Mouse (Mus musculus) left cerebral cortex, postnatal 25 days (tissue): ENCODE measurements at regions not wholly inside any gene's neighbourhood (a gene's known extent, or its start where the extent isn't known, plus 50 kb on each side); places are given as distances from the start of the nearest gene placed in this dataset.

ENCODE experiments used
- DNase-seq, 2 experiments: peaks; one replicate each; pipeline ENCODE4 v3.0.0; 2022; ENCODE audit warnings: low spot score in 2 of 2, mixed read lengths in 1 of 2
- intact Hi-C: fragments of 180-260 bp; cut with DNase I; formaldehyde crosslinking; loops from one replicate; pipeline ENCODE4 v1.15.1; 2025

- DNase-seq = no peak
- intact Hi-C loops = no loop called here
Measured at GRCm38 (mm10) chr13:37636363-37636762, 141.8 kb upstream of the Rreb1 start.

- intact Hi-C loops = no loop called here
- no peak for DNase-seq
Measured at GRCm38 (mm10) chr13:37637151-37637550, 141.0 kb upstream of the Rreb1 start.

- DNase-seq = no peak
- intact Hi-C loops = no loop called here
Measured at GRCm38 (mm10) chr13:37638071-37638511, 140.1 kb upstream of the Rreb1 start.

- DNase-seq = peak; percentile 6 to 43
- intact Hi-C loops = no loop called here
Measured at GRCm38 (mm10) chr13:37642410-37643093, 135.6 kb upstream of the Rreb1 start.

- no peak for DNase-seq
- intact Hi-C loops = no loop called here
Measured at GRCm38 (mm10) chr13:37644751-37645181, 133.4 kb upstream of the Rreb1 start.

- no peak for DNase-seq
- intact Hi-C loops = no loop called here
Measured at GRCm38 (mm10) chr13:37649467-37650080, 128.6 kb upstream of the Rreb1 start.

GRCm38 (mm10) chr13:37651221-37651946 lies 126.8 kb upstream of the Rreb1 start:
- no peak for DNase-seq
- intact Hi-C loops = no loop called here

GRCm38 (mm10) chr13:37654651-37655050 lies 123.5 kb upstream of the Rreb1 start:
- intact Hi-C loops = no loop called here
- no peak for DNase-seq

- peak; percentile 39 to 44 for DNase-seq
- intact Hi-C loops = no loop called here
Measured at GRCm38 (mm10) chr13:37657248-37657647, 121.0 kb upstream of the Rreb1 start.

- DNase-seq = no peak
- intact Hi-C loops = no loop called here
Measured at GRCm38 (mm10) chr13:37658034-37658433, 120.2 kb upstream of the Rreb1 start.

GRCm38 (mm10) chr13:37658519-37658918 lies 119.7 kb upstream of the Rreb1 start:
- intact Hi-C loops = no loop called here

GRCm38 (mm10) chr13:37660083-37660482 lies 118.1 kb upstream of the Rreb1 start:
- intact Hi-C loops = no loop called here
- DNase-seq = no peak

More at GRCm38 (mm10) chr13:37658519-37658918, 119.7 kb upstream of the Rreb1 start:
- no peak for DNase-seq

- intact Hi-C loops = no loop called here
- DNase-seq = no peak
Measured at GRCm38 (mm10) chr13:37660668-37661067, 117.5 kb upstream of the Rreb1 start.

- intact Hi-C loops = no loop called here
- no peak for DNase-seq
Measured at GRCm38 (mm10) chr13:37664116-37664515, 114.1 kb upstream of the Rreb1 start.

- DNase-seq = no peak
Measured at GRCm38 (mm10) chr13:37666207-37667003, 111.8 kb upstream of the Rreb1 start.

GRCm38 (mm10) chr13:37667386-37667785 lies 110.8 kb upstream of the Rreb1 start:
- intact Hi-C loops = no loop called here
- no peak for DNase-seq

More at GRCm38 (mm10) chr13:37666207-37667003, 111.8 kb upstream of the Rreb1 start:
- intact Hi-C loops = no loop called here

GRCm38 (mm10) chr13:37667871-37668270 lies 110.3 kb upstream of the Rreb1 start:
- intact Hi-C loops = no loop called here
- DNase-seq = no peak

GRCm38 (mm10) chr13:37671109-37671508 lies 107.1 kb upstream of the Rreb1 start:
- intact Hi-C loops = no loop called here
- no peak for DNase-seq

GRCm38 (mm10) chr13:37674676-37675350 lies 103.4 kb upstream of the Rreb1 start:
- DNase-seq = no peak
- intact Hi-C loops = no loop called here
